Mouse (Mus musculus): Measurements from ENCODE around the gene AI854703. TPM values are rescaled to one million over a fixed set of nuclear protein-coding genes. Genes with fewer than 3 reads are reported as not detected.

Gene AI854703
- polyA plus RNA-seq, 1 experiment: 0.01 TPM

- H3K4me3 ChIP-seq: no peak overlapping the region
- H3K4me2 ChIP-seq (ENCODE audit: low read depth): no peak overlapping the region
- no peak overlapping the region for H3ac ChIP-seq (ENCODE audit: control insufficient read depth, insufficient read length)
- H3K27me3 ChIP-seq (ENCODE audit: control insufficient read depth, insufficient read depth, insufficient read length): no peaks in the 10 kb centered on the region
- TF ChIP-seq E2F4 (IDR thresholded peaks at IDR 0.05; ENCODE audit: insufficient read depth) (no peak), POLR2AphosphoS2 (IDR thresholded peaks at IDR 0.05; ENCODE audit: insufficient read length, low read depth) (no peak), REST (IDR thresholded peaks at IDR 0.05; ENCODE audit: insufficient read depth, insufficient read length) (no peak), MAX (IDR thresholded peaks at IDR 0.05; ENCODE audit: low read depth) (no peak), TCF3 (IDR thresholded peaks at IDR 0.05; ENCODE audit: insufficient read length, low read depth) (no peak), SRF (IDR thresholded peaks at IDR 0.05; ENCODE audit: control insufficient read depth, insufficient read length, low read depth) (no peak), MYOD1 (IDR thresholded peaks at IDR 0.05; ENCODE audit: control insufficient read depth in 1 of 3, insufficient read length in 2 of 3, low read depth in 2 of 3) (no peak), USF1 (IDR thresholded peaks at IDR 0.05; ENCODE audit: low read depth) (no peak), MYOG (IDR thresholded peaks at IDR 0.05; ENCODE audit: control insufficient read depth in 1 of 3, insufficient read depth in 1 of 3, insufficient read length in 2 of 3, low read depth in 2 of 3) (no peak), CEBPB (IDR thresholded peaks at IDR 0.05; ENCODE audit: insufficient read depth, poor library complexity, severe bottlenecking) (no peak), TCF12 (IDR thresholded peaks at IDR 0.05; ENCODE audit: insufficient read depth, poor library complexity, severe bottlenecking) (no peak), POLR2A (IDR thresholded peaks at IDR 0.05; ENCODE audit: insufficient read length, low read depth) (no peak)
- no peaks in the 10 kb centered on the region for H3K36me3 ChIP-seq (ENCODE audit: control insufficient read depth, insufficient read depth)
- no peaks in the 10 kb centered on the region for H3K79me2 ChIP-seq (ENCODE audit: control insufficient read depth, insufficient read depth)
Observed at GRCm38 (mm10) chr6:48677492-48678345, 51.2 kb downstream of the AI854703 start.

- Histone ChIP-seq H3ac (ENCODE audit: control insufficient read depth, insufficient read length) (no peak overlapping the region), H3K79me2 (ENCODE audit: control insufficient read depth, insufficient read depth) (no peaks in the 10 kb centered on the region), H3K36me3 (ENCODE audit: control insufficient read depth, insufficient read depth) (no peaks in the 10 kb centered on the region), H3K4me3 (no peak overlapping the region), H3K4me2 (ENCODE audit: low read depth) (no peak overlapping the region), H3K27me3 (ENCODE audit: control insufficient read depth, insufficient read depth, insufficient read length) (no peaks in the 10 kb centered on the region)
- TF ChIP-seq USF1 (IDR thresholded peaks at IDR 0.05; ENCODE audit: low read depth) (no peak), TCF3 (IDR thresholded peaks at IDR 0.05; ENCODE audit: insufficient read length, low read depth) (no peak), CEBPB (IDR thresholded peaks at IDR 0.05; ENCODE audit: insufficient read depth, poor library complexity, severe bottlenecking) (no peak), SRF (IDR thresholded peaks at IDR 0.05; ENCODE audit: control insufficient read depth, insufficient read length, low read depth) (no peak)
Observed at GRCm38 (mm10) chr6:48678391-48678790, 51.8 kb downstream of the AI854703 start.

- no peaks in the 10 kb centered on the region for H3K79me2 ChIP-seq (ENCODE audit: control insufficient read depth, insufficient read depth)
- no peaks in the 10 kb centered on the region for H3K36me3 ChIP-seq (ENCODE audit: control insufficient read depth, insufficient read depth)
- H3ac ChIP-seq (ENCODE audit: control insufficient read depth, insufficient read length): no peak overlapping the region
- H3K4me3 ChIP-seq: no peak overlapping the region
- H3K27me3 ChIP-seq (ENCODE audit: control insufficient read depth, insufficient read depth, insufficient read length): no peaks in the 10 kb centered on the region
- no peak for TF ChIP-seq POLR2AphosphoS2 (IDR thresholded peaks at IDR 0.05; ENCODE audit: insufficient read length, low read depth)
- TF ChIP-seq REST (IDR thresholded peaks at IDR 0.05; ENCODE audit: insufficient read depth, insufficient read length): no peak
- no peak for TF ChIP-seq POLR2A (IDR thresholded peaks at IDR 0.05; ENCODE audit: insufficient read length, low read depth)
- no peak for TF ChIP-seq TCF12 (IDR thresholded peaks at IDR 0.05; ENCODE audit: insufficient read depth, poor library complexity, severe bottlenecking)
- TF ChIP-seq E2F4 (IDR thresholded peaks at IDR 0.05; ENCODE audit: insufficient read depth): no peak
- no peak for TF ChIP-seq MYOD1 (IDR thresholded peaks at IDR 0.05; ENCODE audit: control insufficient read depth in 1 of 3, insufficient read length in 2 of 3, low read depth in 2 of 3)
- no peak for TF ChIP-seq MAX (IDR thresholded peaks at IDR 0.05; ENCODE audit: low read depth)
- no peak for TF ChIP-seq TCF3 (IDR thresholded peaks at IDR 0.05; ENCODE audit: insufficient read length, low read depth)
- no peak for TF ChIP-seq MYOG (IDR thresholded peaks at IDR 0.05; ENCODE audit: control insufficient read depth in 1 of 3, insufficient read depth in 1 of 3, insufficient read length in 2 of 3, low read depth in 2 of 3)
- no peak for TF ChIP-seq SRF (IDR thresholded peaks at IDR 0.05; ENCODE audit: control insufficient read depth, insufficient read length, low read depth)
- no peak for TF ChIP-seq CEBPB (IDR thresholded peaks at IDR 0.05; ENCODE audit: insufficient read depth, poor library complexity, severe bottlenecking)
- no peak overlapping the region for H3K4me2 ChIP-seq (ENCODE audit: low read depth)
Observed at GRCm38 (mm10) chr6:48679701-48680100, 53.1 kb downstream of the AI854703 start.

GRCm38 (mm10) chr6:48680421-48680820, 53.9 kb downstream of the AI854703 start:
- H3K4me3 ChIP-seq: no peak overlapping the region
- no peaks in the 10 kb centered on the region for H3K36me3 ChIP-seq (ENCODE audit: control insufficient read depth, insufficient read depth)
- TF ChIP-seq E2F4 (IDR thresholded peaks at IDR 0.05; ENCODE audit: insufficient read depth): no peak
- no peak for TF ChIP-seq MYOG (IDR thresholded peaks at IDR 0.05; ENCODE audit: control insufficient read depth in 1 of 3, insufficient read depth in 1 of 3, insufficient read length in 2 of 3, low read depth in 2 of 3)
- TF ChIP-seq POLR2A (IDR thresholded peaks at IDR 0.05; ENCODE audit: insufficient read length, low read depth): no peak
- no peak for TF ChIP-seq USF1 (IDR thresholded peaks at IDR 0.05; ENCODE audit: low read depth)
- no peak for TF ChIP-seq MAX (IDR thresholded peaks at IDR 0.05; ENCODE audit: low read depth)
- TF ChIP-seq TCF12 (IDR thresholded peaks at IDR 0.05; ENCODE audit: insufficient read depth, poor library complexity, severe bottlenecking): no peak
- no peak for TF ChIP-seq TCF3 (IDR thresholded peaks at IDR 0.05; ENCODE audit: insufficient read length, low read depth)
- no peak for TF ChIP-seq SRF (IDR thresholded peaks at IDR 0.05; ENCODE audit: control insufficient read depth, insufficient read length, low read depth)
- no peak for TF ChIP-seq REST (IDR thresholded peaks at IDR 0.05; ENCODE audit: insufficient read depth, insufficient read length)
- no peak for TF ChIP-seq MYOD1 (IDR thresholded peaks at IDR 0.05; ENCODE audit: control insufficient read depth in 1 of 3, insufficient read length in 2 of 3, low read depth in 2 of 3)
- H3ac ChIP-seq (ENCODE audit: control insufficient read depth, insufficient read length): no peak overlapping the region
- no peaks in the 10 kb centered on the region for H3K27me3 ChIP-seq (ENCODE audit: control insufficient read depth, insufficient read depth, insufficient read length)
- H3K4me2 ChIP-seq (ENCODE audit: low read depth): no peak overlapping the region
- H3K79me2 ChIP-seq (ENCODE audit: control insufficient read depth, insufficient read depth): no peaks in the 10 kb centered on the region
